Mouse (Mus musculus) liver, adult 2 months (tissue): ENCODE results near the gene Casc3.

Experiments used
- CTCF ChIP-seq: fragments of 200-500 bp; IDR thresholded peaks from 2 replicates; pipeline ENCODE4 v1.5.1; 2011; ENCODE audit warnings: low read depth, low read length, control low read depth
- POLR2A ChIP-seq: fragments of 200-500 bp; IDR thresholded peaks from 2 replicates; pipeline ENCODE4 v1.6.1; 2011; ENCODE audit warnings: low read length, control low read depth; ENCODE audit not compliant: insufficient read depth; ENCODE audit errors: extremely low read depth

DNA sequence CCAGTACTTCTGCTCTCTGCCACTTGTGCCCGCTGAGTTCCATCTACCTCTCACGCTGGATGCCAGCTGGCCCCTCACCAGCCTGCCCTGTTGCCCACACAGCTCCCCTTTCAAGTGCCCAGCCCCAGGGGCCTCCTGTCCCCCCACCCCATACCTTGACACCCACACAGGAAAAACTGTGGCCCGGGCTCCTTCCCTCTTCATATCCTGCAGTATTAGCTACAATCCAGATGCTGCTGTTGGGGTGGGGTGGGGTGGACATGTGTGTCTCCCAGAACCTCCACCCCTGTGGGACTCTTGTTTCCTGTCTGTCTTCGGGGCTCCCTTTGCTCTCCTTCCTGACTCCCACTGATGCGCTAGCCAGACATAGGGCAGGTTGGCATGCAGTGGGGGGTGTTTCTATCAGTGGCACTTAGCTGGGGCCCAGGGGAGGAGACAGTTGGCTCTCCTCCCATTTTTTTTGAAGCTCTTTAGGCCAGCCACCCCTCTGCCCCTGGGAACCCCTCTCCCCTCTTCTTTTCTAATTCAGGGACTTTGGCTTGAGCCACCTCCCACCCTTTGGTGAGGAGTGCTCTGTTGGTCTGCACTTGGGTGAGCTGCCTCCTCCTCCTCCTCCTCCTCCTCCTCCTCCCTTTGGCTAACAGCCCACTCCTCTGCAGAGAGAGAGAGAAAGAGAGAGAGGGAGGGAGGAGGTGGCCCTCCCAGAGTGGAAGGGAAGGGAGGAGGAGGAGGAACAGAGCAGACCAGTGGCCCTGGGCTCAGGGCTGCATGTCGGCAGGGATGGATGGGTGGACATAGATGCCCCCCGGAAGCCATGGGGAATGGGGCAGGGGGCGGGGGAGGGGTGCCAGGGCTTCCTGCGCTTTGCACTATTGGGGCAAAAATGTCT lies 39.0 kb upstream of the Casc3 start:
- TF ChIP-seq POLR2A (no peak), CTCF (no peak)
